Mouse (Mus musculus) heart, embryonic 14.5 days (tissue): ENCODE measurements around the gene Klk1b27. TPM values are rescaled to one million over a fixed set of nuclear protein-coding genes. Genes with fewer than 3 reads are reported as not detected.
"Not testable (repeated sequence)": the region's sequence is repeated elsewhere in the genome, so short reads cannot be mapped to it uniquely, and the experiment has no call there.

Experiments used
- ATAC-seq: fragments of 200-750 bp; cut with Nextera tagmentation; 2 replicates; pipeline ENCODE4 v1.8.0; 2017; ENCODE audit warnings: low read depth, moderate TSS enrichment; ENCODE audit not compliant: insufficient number of reproducible peaks, insufficient read depth, low FRiP score
- H3K27ac ChIP-seq, 2 experiments: fragments of 200-500 bp in 1 of 2; fragments of 300-500 bp in 1 of 2; sonication (generic) in 1 of 2; replicated peaks in 1 of 2; 2 replicates each; pipeline ENCODE4 v1.5.1; 2012 to 2014; ENCODE audit warnings: low read depth in 2 of 2, low read length in 2 of 2, control low read depth in 1 of 2, mild to moderate bottlenecking in 1 of 2, mixed read lengths in 1 of 2; ENCODE audit not compliant: control insufficient read depth in 1 of 2, insufficient read depth in 1 of 2
- H3K27me3 ChIP-seq: fragments of 300-500 bp; sonication (generic); 2 replicates; pipeline ENCODE4 v1.6.1; 2014; ENCODE audit warnings: mild to moderate bottlenecking, low read length, control low read depth; ENCODE audit not compliant: control insufficient read depth, insufficient read depth
- H3K36me3 ChIP-seq: fragments of 300-500 bp; sonication (generic); 2 replicates; pipeline ENCODE4 v1.6.1; 2014; ENCODE audit warnings: mild to moderate bottlenecking, control low read depth, low read length, mixed read lengths; ENCODE audit not compliant: control insufficient read depth, insufficient read depth
- H3K4me1 ChIP-seq, 2 experiments: fragments of 200-500 bp in 1 of 2; fragments of 300-500 bp in 1 of 2; sonication (generic) in 1 of 2; 2 replicates each; pipeline ENCODE4 v1.6.1; 2012 to 2014; ENCODE audit warnings: low read length in 2 of 2, control low read depth in 1 of 2, mixed read lengths in 1 of 2; ENCODE audit not compliant: control insufficient read depth in 2 of 2, insufficient read depth in 2 of 2
- H3K4me2 ChIP-seq: fragments of 300-500 bp; sonication (generic); 2 replicates; pipeline ENCODE4 v1.6.1; 2014; ENCODE audit warnings: mild to moderate bottlenecking, low read length
- H3K4me3 ChIP-seq, 2 experiments: fragments of 200-500 bp in 1 of 2; fragments of 300-500 bp in 1 of 2; sonication (generic) in 1 of 2; 2 replicates each; pipeline ENCODE4 v1.5.1; 2012 to 2014; ENCODE audit warnings: low read length in 2 of 2, mild to moderate bottlenecking in 2 of 2, control low read depth in 1 of 2, low read depth in 1 of 2, moderate library complexity in 1 of 2; ENCODE audit not compliant: control insufficient read depth in 1 of 2, insufficient read depth in 1 of 2
- H3K9ac ChIP-seq: fragments of 300-500 bp; sonication (generic); 2 replicates; pipeline ENCODE4 v1.6.1; 2014; ENCODE audit warnings: mild to moderate bottlenecking, low read length
- H3K9me3 ChIP-seq: fragments of 300-500 bp; sonication (generic); 2 replicates; pipeline ENCODE4 v1.6.1; 2016; ENCODE audit warnings: low read length, control low read depth; ENCODE audit not compliant: control insufficient read depth
- WGBS: fragments of 180-500 bp; shearing (Covaris S2); extraction: QIAGEN DNeasy Blood & Tissue Kit; methylation state at CpG from one replicate; pipeline ENCODE4 v1.1.7; 2014; 5-methylcytosine and 5-hydroxymethylcytosine counted together
- polyA plus RNA-seq: library from polyadenylated mRNA; unstranded; fragments of >200 nt; fragmentation: Nextera tagmentation; extraction: Ambion mirVana; gene quantifications from 2 replicates; pipeline ENCODE4 v1.2.1, GENCODE M21; 2014

Klk1b27 gene
- polyA plus RNA-seq, 1 experiment from 2014 or later, result not detected

GRCm38 (mm10) chr7:44102028-44102427 is 49.9 kb downstream of the Klk1b27 start, which contains the start of gene Klk1b21:
Gene Klk1b21, plus strand, starts transcription at chr7:44102328.
- H3K36me3 ChIP-seq, H3K27ac ChIP-seq, ATAC-seq, H3K4me2 ChIP-seq, H3K9me3 ChIP-seq, H3K4me3 ChIP-seq, H3K4me1 ChIP-seq, H3K9ac ChIP-seq, H3K27me3 ChIP-seq: not testable (repeated sequence)
- 71% methylated on average over 3 of the region's 3 CpGs for WGBS

Other genes with a start within 250 kb of the Klk1b27 start
- gene Klk7, start 241.0 kb upstream of the Klk1b27 start, polyA plus RNA-seq, result 0.11 and 0.20 TPM in 2 replicates
- not detected in 2 replicates for gene Klk6, start 227.8 kb upstream of the Klk1b27 start, polyA plus RNA-seq
- gene Klk5, start 210.3 kb upstream of the Klk1b27 start, polyA plus RNA-seq, result not detected in 2 replicates
- gene Klk4, start 171.1 kb upstream of the Klk1b27 start, polyA plus RNA-seq, result not detected in 2 replicates
- not detected in 2 replicates for gene Klk15, start 118.5 kb upstream of the Klk1b27 start, polyA plus RNA-seq
- gene Klk1b8, start 101.6 kb upstream of the Klk1b27 start, polyA plus RNA-seq, result not detected in 2 replicates
- not detected in 2 replicates for gene Klk1b1, start 85.5 kb upstream of the Klk1b27 start, polyA plus RNA-seq
- not detected in 2 replicates for gene Klk1b9, start 76.2 kb upstream of the Klk1b27 start, polyA plus RNA-seq
- gene Klk1b11, start 56.4 kb upstream of the Klk1b27 start, polyA plus RNA-seq, result not detected in 2 replicates
- gene Klk1b26, start 40.1 kb upstream of the Klk1b27 start, polyA plus RNA-seq, result not detected in 2 replicates
- gene Klk1b21, start 50.0 kb downstream of the Klk1b27 start, polyA plus RNA-seq, result not detected in 2 replicates
- not detected in 2 replicates for gene Klk1b22, start 60.4 kb downstream of the Klk1b27 start, polyA plus RNA-seq
- not detected in 2 replicates for gene Klk1b16, start 84.5 kb downstream of the Klk1b27 start, polyA plus RNA-seq
- not detected in 2 replicates for gene Klk1b24, start 135.9 kb downstream of the Klk1b27 start, polyA plus RNA-seq
- not detected in 2 replicates for gene Klk1b3, start 145.9 kb downstream of the Klk1b27 start, polyA plus RNA-seq
- gene Klk1b4, start 155.1 kb downstream of the Klk1b27 start, polyA plus RNA-seq, result not detected in 2 replicates
- not detected in 2 replicates for gene Klk1b5, start 163.7 kb downstream of the Klk1b27 start, polyA plus RNA-seq
- not detected in 2 replicates for gene Klk1, start 173.1 kb downstream of the Klk1b27 start, polyA plus RNA-seq
- gene Gm36864, start 183.9 kb downstream of the Klk1b27 start, polyA plus RNA-seq, result not detected in 2 replicates
- 1.1 and 1.6 TPM in 2 replicates for gene 1700028J19Rik, start 194.4 kb downstream of the Klk1b27 start, polyA plus RNA-seq
- gene 2410002F23Rik, start 194.4 kb downstream of the Klk1b27 start, polyA plus RNA-seq, result 54.8 and 62.7 TPM in 2 replicates
- gene Acp4, start 205.1 kb downstream of the Klk1b27 start, polyA plus RNA-seq, result not detected in 2 replicates
- gene Gm15517, start 209.2 kb downstream of the Klk1b27 start, polyA plus RNA-seq, result not detected in 2 replicates